Mouse (Mus musculus) layer of hippocampus, adult 11-12 months (tissue): Measurements from ENCODE around the gene Mzt1.
"Not testable (repeated sequence)": the region's sequence is repeated elsewhere in the genome, so short reads cannot be mapped to it uniquely, and the experiment has no call there.

Experiments
- DNase-seq: peaks from one replicate; pipeline ENCODE4 v3.0.0; 2022; ENCODE audit warnings: low spot score

Gene Mzt1

DNA sequence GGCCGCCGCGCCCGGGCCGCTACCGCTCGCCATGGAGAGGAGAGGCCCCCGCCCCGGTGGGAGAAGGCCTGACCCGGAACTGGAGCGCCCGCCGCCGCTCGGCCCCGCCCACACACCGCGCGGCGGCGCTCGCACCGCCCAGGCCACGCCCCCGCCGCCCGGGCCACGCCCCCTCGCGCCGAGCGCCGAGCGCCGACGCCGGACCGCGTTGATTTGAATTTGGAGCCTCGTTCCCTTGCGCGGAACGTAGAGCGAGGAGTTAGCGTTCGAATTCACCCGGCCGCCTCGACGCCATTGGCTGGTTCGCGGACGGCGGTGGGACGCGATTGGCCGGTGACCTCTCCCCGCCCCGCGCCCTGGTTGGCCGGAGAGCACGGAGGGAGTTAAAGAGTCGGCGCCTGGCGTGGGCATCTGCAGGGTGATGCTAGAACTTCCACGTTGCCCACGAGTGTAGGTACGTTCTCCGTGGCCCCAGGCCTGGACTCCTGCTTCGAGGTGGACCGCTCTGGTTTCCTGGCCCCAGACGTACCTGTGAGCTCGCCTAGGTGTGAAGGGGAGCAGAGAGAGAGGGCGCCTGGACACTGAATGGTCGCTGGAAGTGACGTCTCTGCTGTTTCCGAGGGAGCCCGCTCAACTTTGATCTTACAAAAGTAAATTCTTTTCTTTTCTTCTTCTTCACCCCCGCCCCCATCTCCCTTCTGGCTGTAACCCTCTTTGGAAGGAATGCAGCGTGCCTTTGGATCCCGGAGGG, at the start of gene Mzt1, which contains the start of gene Bora:
Gene Mzt1 (minus strand): TSS at position 104 of the 751 bp plus-strand sequence.
Gene Bora (plus strand): TSS at position 192 of the 751 bp plus-strand sequence.
- DNase-seq: peak; percentile 89

DNA sequence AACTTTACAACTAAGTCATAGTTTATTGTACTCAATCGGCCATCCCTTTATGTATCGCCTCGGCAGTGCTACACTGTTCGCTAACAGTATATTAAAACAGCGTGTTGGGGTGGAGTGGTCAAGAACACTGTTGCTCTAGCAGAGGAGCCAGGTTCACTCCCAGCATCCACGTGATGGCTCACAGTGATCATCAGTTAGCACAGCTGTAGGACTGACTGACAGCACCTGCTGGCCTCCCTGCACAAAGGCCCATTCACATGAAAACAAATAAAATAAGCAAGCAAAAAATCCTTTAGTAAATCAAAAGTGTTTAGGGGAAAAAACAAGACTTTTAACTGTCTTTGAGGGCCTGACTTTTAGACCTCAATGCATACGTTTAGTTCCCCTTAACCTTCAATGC, 43.0 kb upstream of the Mzt1 start:
- DNase-seq: no peak

DNA sequence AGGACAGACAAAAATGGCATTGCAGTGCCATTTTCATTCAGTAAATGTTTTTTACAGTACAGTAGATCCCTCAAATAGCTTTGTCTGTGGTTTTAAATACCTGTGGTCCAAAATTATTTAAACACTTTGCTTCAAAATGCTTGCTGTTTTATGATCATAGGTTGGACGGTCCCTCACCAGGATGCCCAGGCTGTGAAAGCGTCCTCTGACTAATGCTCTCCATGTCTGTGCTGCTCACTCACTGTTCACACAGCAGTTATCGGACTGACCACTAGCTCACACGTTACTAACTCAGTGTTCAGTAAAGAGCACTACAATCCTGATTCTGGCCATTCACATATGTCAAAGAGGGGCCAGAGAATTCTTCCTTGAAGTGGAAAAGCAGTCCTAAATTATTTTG, 25.2 kb upstream of the Mzt1 start:
- DNase-seq: no peak

DNA sequence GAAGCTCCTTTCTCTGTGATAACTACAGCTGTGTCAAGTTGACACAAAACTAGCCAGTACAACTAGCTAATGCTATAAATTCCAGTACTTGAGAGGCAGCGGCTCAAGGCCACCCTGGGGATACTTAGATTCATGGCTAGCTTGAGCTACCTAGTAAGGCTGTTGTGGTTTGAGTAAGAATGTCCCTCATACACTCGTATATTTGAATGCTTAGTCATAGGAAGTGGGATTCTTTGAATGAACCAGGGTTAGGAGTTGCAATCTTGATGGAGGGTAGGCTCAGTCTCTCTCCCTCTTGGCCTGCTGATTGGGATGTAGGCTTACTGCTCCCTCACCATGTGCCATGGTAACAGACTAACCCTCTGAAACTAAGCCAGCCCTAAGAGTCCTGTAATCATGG, 17.2 kb upstream of the Mzt1 start:
- DNase-seq: no peak

DNA sequence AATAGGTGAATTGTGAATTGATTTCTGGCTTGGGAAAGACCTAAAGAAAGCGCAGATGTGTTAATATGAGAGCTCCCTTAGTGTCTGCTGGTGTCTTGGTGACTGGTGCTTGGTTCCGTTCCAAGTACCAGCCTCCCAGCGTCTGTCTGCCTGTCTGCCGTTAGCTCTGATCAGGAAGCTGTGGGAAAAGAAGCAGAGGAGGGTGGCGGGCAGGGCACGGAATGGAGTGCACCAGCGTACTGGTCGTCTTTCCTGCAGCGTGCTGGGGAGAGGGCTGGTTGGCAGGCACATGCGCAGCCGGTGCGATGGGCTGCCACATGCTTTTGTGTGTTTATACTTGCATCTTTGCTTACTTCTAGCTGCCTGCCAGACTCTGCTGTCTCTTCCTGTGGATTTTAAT, 14.7 kb upstream of the Mzt1 start:
- peak; percentile 42 for DNase-seq

DNA sequence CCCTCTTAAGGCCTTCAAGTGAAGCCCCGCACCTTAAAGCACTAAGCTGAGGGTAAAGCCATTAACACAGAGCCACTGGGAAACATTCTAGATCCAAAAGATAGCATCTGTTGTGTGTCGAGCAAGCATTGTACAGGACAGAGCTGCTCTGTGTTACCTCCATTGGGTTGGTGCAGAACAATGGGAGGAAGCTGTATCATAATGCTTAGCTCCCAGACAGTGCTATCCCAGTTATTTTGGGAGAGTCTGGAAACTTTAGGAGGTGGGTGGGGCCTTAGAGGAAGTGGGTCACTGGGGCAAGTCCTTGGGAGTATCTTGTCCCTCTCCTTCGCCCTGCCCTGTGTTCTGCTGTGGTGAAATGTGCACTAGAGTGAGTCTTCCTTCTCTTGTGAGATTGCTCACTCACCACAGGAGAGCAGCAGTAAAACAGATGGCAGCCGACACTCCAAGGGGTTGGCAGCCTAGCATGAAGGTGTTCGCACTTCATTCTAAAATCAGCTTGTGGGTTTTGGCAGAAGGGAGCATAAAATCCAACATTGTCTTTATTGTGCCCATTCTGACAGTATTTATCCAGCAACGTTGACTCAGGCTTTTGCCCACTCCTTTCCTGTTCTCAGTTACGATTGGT, 13.1 kb upstream of the Mzt1 start:
- no peak for DNase-seq

DNA sequence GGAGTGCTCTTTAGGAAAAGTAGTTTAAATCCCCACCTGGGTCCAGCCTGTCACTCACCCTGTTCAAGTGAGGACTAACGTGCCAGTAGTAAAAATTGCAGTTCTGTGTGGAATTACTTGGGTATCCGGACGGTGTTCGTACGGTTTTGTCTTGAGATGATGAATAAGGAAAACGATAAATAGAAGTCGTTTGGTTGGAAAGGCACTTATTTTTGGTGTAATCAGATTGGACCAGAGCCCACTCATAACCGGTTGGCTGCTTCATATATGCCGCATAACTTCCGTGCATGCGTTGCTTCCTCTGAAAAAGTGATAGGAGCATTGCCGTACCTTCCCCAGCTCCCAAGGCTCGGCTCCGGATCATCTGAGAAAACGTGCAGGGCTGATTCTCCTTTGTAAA, 848 bp upstream of the Mzt1 start:
- no peak for DNase-seq

DNA sequence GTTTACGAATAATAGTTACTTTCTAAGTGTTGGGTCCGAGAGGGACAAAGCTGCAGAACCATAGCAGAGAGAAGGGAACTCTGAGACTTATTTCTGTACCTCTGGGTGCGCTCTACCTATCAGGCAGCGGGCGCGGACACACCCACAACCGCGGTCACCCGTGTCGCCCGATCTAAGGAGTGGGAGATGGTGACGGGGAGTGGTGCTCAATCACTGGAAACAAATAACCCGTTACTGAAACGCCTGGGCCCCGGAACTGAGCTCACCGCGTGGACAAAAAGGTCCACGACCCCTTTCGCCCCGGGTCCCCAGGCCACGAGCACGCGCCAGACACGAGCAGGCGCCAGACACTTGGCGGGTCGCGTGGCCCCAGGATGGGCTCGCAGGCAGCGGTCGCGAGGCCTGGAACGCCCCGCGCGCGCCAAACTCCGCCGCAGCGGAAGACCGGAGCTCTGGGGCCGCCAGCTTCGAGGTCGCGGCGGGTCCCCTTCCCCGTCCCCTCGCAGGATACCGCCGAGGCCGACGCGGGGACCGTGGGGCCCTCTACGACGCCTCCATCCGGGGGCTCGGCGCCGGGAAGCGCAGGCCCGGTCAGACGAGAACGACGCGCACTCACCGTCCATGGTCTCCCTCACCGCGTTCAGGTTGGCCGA, 430 bp downstream of the Mzt1 start:
- DNase-seq: no peak

DNA sequence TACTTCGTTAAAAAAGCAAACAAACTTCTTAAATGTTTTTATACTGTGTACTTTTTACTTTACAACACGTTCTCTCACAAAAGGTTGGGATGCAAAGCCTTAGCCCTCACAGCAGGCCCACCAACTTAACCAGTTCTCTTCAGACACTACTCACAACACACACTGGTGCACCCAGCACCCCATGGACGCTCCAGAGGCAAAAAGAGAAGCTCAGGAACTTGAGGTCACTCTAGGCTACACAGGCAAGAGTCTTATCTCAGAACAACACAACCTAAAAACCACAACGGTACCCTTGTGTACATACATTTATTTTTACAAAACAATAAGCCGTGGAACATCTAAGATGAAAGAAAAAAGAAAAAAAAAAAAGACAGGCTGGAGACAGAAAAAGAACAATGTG, 1.2 kb downstream of the Mzt1 start:
- no peak for DNase-seq

DNA sequence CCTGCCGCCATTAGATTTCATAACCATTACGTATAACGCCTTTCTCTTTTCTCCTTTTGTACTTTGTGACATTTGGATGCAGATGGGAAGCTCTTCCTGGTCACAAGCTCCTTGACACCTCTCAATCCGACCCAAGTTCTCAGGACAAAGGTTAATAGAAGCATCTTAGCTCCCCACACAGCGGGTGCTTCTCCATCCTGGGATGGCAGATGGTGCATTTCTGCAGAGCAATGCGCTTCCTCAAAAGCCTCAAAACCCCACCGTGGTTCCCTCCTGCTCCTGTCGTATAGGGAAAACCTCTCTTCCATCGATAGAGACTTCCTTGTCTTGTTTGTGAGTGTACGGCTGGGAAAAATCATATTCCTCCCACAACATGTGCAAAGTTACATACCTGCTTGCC, 1.8 kb downstream of the Mzt1 start:
- DNase-seq: no peak

DNA sequence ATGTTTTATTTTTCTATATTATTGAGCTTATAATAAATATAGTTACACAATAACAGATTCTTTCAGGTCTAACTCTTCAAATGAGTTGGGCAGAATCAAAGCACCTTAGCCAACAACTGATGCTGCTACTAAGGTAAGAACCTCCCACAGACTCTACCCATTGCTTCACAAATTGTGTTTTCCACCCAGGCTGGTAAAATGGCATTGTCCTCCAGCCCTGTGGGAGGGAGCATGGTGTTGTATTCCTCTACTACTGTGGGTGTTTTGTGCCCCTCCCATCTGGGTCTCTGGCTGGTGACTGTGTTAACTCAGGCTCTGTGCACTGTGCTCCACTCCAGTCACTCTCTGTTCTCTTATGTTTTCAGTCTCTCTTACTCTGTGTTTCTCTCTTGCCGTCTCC, 2.4 kb downstream of the Mzt1 start:
- DNase-seq: no peak

DNA sequence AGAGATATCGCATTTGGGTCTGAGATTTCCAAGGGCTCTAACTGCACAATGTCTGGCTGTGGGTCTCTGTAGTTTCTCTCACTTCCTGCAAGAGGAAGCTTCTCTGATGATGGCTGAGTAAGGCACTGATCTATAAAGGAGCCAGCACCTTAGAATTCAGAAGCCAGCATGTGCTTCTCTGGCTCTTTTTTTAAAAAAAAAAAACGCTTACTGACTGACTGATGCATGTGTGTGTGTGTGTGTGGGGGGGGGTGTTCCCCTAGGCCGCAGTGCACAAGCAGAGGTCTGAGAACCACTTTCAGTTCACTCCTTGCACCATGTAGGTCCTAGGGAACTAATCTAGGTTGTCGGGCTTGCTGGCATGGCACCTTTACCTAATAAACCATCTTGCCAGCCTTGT, 4.5 kb downstream of the Mzt1 start:
- no peak for DNase-seq

DNA sequence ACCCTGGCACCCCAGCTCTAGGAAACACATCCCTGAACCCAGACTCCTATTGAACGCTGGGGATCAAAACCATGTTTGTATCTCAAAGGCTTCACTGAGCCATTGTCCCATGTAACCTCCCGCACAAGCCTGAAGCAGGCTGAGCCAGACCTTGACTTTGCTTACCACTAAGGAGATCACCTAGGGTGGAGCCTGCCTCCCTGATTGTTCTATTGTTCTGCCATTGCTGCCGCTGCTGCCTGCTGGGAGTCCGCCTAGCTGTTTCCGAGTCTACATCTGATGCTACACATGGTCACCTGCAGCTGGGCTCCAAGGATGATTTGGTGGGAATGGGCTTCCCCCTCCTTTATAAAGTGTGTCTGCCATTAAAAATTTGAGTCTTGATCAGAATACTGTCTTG, 6.6 kb downstream of the Mzt1 start:
- not testable (repeated sequence) for DNase-seq

DNA sequence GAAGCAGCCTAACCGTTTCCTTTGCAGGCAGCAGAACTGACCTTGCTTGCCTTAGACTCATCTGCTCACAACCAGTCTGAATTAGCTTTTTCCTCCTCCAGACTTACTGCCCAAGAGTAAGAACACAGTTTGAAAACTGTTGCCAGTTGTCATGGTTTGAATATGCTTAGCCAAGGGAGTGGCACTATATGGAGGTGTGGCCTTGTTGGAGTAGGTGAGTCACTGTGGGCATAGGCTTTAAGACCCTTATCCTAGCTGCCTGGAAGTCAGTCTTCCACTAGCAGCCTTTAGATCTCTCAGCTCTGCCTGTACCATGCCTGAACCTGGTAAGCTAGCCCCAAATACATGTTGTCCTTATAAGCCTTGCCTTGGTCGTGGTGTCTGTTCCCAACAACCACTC, 8.2 kb downstream of the Mzt1 start:
- no peak for DNase-seq

DNA sequence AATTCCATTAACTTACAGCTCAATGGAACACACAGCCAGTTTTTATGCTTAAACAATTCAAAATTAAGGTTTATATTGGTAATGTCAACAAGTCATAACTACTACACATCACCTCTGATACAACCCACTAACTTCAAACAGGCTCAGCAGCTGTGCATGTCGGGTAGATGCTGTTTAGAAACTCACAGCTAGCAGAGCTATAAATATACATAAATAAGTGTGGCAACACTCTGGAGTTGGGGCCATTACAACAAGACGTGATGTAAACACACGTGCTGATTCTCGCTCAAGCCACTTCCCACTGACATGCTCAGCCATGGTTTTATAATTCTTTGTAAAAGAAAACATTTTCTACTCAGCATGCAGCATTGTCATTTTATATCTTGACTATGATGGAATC, 9.9 kb downstream of the Mzt1 start:
- DNase-seq: no peak

DNA sequence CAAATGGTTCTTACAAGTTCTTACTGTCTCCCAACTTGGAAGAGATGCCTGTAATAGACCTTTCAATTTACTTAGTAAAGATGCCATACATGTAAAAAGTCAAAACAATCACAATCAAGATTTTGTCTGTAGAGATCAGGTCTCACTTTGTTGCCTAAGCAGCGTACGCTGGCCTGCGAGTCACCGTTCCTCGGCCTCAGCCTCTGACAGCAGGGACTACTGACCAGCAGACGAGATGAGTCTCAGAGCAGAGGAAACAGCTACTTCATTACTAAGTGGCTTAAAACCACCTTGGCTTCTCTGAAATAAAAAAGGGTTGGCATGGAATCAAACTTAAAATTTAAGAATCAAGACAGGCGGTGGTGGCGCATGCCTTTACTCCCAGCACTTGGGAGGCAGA, 11.1 kb downstream of the Mzt1 start:
- not testable (repeated sequence) for DNase-seq

DNA sequence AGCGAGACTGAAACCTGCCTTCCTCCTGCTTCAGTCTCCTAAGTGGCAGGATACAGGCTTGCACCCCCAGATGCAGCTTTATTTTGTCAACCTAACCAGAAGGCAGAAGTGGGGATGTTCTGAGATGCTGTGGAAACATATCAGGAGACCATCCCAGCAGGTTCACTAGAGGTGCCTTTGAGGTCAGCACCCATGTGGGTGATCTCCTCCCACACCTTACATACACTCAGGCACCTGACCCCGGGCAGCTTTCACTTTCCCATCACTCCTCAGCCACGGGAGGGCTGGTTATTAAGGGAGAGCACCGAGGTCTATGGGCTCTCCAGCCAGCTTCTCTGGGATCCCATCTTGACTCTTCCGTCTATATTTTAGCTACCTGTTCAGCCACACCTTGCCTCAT, 13.3 kb downstream of the Mzt1 start:
- DNase-seq: no peak

DNA sequence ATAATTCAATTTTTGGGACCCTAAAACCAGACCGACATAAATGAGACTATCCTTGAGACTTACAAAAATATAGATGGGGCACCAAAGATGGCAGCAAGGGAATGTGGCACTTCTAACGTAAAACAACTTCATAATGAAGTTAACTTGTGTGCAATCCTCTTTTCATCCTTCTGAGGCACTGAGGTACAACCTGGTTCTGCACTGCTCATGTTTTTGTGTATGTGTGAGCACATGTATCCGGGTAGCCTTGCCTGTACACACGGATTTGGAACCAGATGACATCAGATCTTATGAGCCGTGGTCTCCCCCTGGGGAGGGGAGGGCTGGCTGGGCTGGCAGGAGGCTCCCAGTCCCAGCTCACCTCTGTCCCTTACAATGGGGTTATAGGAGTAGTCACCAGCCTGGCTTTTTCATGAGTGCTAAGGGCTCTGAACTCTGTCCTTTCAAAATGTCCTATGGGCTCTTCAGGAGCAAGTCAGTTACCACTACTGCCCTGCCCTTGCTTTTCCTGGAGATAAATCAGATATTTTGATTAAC, 14.5 kb downstream of the Mzt1 start:
- no peak for DNase-seq

DNA sequence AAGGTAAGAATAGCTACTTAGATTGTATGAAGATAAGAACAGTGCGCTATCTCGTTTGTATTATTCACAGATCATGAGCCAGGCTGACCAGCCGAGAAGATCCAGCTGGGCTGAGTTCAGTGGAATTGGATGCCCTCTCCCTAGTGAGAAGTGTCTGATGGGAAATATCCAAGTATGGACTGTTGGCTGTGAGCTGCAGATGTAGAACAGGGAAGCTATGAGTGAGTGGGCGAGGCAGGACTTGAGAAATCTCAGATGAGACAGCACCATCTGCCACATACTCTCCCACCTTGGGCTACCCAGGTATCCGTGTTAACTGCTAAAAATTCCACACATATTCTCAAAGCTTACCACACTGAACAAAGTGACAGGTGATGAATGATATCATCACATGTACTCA, 15.9 kb downstream of the Mzt1 start:
- DNase-seq: no peak

DNA sequence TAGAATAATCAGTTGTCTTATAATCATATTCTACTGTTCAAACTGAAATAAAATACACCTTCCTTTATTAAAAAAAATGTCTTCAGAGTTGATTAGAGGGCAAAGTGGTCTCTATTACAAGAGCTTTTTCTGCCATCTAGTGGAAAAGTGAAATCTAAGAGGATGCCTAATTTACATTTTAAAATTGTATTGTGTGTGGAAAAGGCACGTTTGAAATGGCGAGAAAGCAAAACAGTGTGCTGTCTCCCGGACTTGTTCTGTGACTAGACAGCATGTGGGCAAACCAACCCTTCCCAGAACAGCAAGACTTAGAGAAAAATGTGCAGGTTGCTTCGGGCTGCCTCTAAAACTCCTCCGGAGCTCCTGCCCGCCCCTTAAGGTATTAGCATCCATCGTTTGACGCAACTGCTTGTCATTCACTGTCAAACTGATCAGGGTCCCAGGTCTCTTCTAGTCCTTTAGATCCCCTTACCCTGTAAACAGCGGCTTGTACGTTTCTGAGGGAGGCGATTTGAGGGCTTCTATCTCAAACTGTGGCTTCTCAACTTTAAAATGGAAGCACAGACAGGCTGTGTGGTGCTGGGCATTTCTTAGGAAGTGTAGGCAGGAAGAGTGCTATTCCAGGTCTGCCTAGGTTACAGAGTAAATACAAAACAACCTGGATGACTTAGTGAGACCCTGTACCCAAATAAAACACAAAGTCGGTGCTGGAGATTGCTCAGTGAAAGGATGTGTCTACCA, 23.4 kb downstream of the Mzt1 start:
- DNase-seq: no peak

DNA sequence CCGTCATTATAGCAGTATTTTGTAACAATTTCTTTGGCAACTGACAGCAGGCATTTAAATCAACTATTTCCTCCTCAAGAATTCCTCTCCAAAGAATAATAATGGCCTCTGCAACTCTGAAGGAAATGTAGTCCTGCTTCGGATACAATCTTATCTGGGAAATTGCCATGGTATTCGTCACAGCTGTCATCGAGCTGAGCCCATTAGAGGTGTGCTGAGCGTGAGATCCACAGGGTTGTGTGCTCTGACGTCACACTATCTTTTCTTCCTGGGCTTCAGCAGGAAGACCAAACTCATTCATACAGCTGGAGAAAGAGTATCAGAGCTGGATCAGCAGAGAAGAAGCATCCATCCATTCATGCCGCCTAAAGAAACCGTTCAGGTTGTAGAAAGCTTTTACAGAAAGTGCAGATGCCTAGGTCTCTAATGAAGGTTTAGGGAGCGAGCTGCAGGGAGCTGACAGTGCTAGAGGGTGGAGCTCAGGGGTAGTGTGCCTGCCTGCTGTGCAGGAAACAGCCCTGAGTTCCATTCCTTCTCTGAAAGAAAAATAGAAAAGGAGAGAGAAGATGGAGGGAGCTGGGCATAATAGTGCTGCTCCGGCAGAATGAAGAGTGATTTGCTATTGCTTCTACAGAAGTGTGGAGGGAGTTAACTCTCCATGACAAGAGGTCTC, 26.7 kb downstream of the Mzt1 start:
- no peak for DNase-seq

DNA sequence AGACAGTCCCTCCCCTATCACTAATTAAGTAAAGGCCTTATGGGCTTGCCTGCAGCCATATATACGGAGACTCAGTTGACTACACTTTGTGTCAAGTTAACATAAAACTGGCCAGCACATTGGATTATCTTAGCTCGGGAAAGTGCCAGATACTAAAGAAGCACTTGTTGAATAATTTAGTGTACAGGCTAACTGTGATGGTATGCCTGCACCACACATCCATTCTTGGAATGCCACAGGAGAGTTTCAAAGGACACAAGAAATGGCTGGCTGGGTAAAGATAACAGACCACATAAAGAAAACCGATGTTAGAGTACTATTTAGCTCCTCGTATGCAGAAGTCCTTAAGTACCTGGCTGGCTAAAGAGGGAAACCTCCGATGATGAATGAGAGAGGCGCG, 27.2 kb downstream of the Mzt1 start:
- no peak for DNase-seq
